Mouse (Mus musculus) kidney, adult 2 months (tissue): Measurements from ENCODE around the gene Hist1h3g.

ENCODE experiments used
- CTCF ChIP-seq: fragments of 200-500 bp; conservative IDR thresholded peaks from 2 replicates; pipeline ENCODE4 v1.5.1; 2011; ENCODE audit warnings: low read depth, mild to moderate bottlenecking, control low read depth, low read length, moderate library complexity, mixed read lengths; ENCODE audit not compliant: insufficient read depth, insufficient read length
- POLR2A ChIP-seq: fragments of 200-500 bp; IDR thresholded peaks from one replicate; pipeline ENCODE4 v1.6.1; 2011; ENCODE audit warnings: low read depth, low read length, control low read depth

DNA sequence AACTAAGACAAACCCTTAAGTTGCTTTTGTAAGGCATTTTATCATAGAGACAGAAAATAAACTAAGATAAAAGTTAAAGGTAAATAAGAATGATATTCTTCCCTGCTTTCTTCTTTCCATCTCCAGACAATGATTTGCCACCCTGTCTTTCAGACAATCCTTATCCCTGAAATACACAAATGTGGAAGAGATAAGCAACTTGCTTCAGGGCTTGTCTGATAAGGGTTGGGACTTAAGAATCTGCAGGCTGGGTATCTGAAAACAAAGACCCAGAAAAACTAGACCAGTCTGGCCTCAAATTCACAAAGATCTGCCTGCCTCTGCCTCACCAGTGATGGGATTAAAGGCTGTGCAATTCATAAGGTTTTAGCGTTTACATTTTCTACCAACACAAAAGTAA is 44.0 kb upstream of the Hist1h3g start:
- TF ChIP-seq CTCF (no peak), POLR2A (no peak)
